Mouse (Mus musculus): ENCODE measurements around the gene Stim2. TPM values are rescaled to one million over a fixed set of nuclear protein-coding genes. Genes with fewer than 3 reads are reported as not detected.

Gene Stim2
- 19.9 and 25.0 TPM in 2 replicates for polyA plus RNA-seq (2012; rRNA removed)

GRCm38 (mm10) chr5:53998146-53998742, at the start of gene Stim2:
Stim2 (plus strand) TSS chr5:53998499.

Other genes with a start within 250 kb of the Stim2 start
- 9.2 and 10.1 TPM in 2 replicates for gene Tbc1d19, start 188.9 kb upstream of the Stim2 start, polyA plus RNA-seq (2012; rRNA removed)

Data from ovary, adult 2 months (tissue).